Mouse (Mus musculus) stomach, postnatal 0 days (tissue): ENCODE results near the gene Nkx3-2.

ENCODE experiments used
- CTCF ChIP-seq: IDR thresholded peaks from 2 replicates; pipeline ENCODE4 v1.5.1; 2016; ENCODE audit warnings: antibody characterized with exemption, low read depth, mild to moderate bottlenecking, moderate library complexity
- EP300 ChIP-seq: optimal IDR thresholded peaks from 2 replicates; pipeline ENCODE3; 2016; ENCODE audit warnings: antibody characterized with exemption

- TF ChIP-seq EP300 (no peak), CTCF (no peak)
Measured at GRCm38 (mm10) chr5:41766406-41767010, 2.2 kb upstream of the Nkx3-2 start.
